Mouse (Mus musculus): ENCODE data around the gene Vmn2r76. TPM values are rescaled to one million over a fixed set of nuclear protein-coding genes. Genes with fewer than 3 reads are reported as not detected.
"Not testable (repeated sequence)": the region's sequence is repeated elsewhere in the genome, so short reads cannot be mapped to it uniquely, and the experiment has no call there.

Gene Vmn2r76
- polyA plus RNA-seq (2012; ENCODE audit: insufficient read depth, low replicate concordance): not detected in 2 replicates

GRCm38 (mm10) chr7:86246208-86246607 is at the start of gene Vmn2r76:
Gene Vmn2r76, minus strand, starts transcription at chr7:86246308.
- TF ChIP-seq GATA1 (IDR thresholded peaks at IDR 0.05; ENCODE audit: borderline replicate concordance, low read length) (no peak), FLI1 (IDR thresholded peaks at IDR 0.05; ENCODE audit: low read length) (no peak)
- Histone ChIP-seq H3K9me3 (no peaks in the 10 kb centered on the region), H3K27me3 (replicated peaks) (no peaks in the 10 kb centered on the region), H3K4me1 (no peaks in the 10 kb centered on the region), H3K4me3 (replicated peaks) (no peak within 1 kb of the TSS), H3K36me3 (replicated peaks; ENCODE audit: low read length) (no peaks in the 10 kb centered on the region)

- Histone ChIP-seq H3K36me3 (replicated peaks; ENCODE audit: low read length) (no peaks in the 10 kb centered on the region), H3K27me3 (replicated peaks) (no peaks in the 10 kb centered on the region), H3K4me1 (no peaks in the 10 kb centered on the region), H3K4me3 (replicated peaks) (no peak within 1 kb of the TSS), H3K9me3 (no peaks in the 10 kb centered on the region)
- TF ChIP-seq FLI1 (IDR thresholded peaks at IDR 0.05; ENCODE audit: low read length) (no peak), GATA1 (IDR thresholded peaks at IDR 0.05; ENCODE audit: borderline replicate concordance, low read length) (no peak)
These were observed 31.0 kb upstream of the Vmn2r76 start, which contains the start of gene Olfr310 for GRCm38 (mm10) chr7:86277072-86277471. Gene Olfr310, minus strand, starts transcription at chr7:86277172.

- TF ChIP-seq GATA1 (IDR thresholded peaks at IDR 0.05; ENCODE audit: borderline replicate concordance, low read length) (no peak), FLI1 (IDR thresholded peaks at IDR 0.05; ENCODE audit: low read length) (no peak)
- H3K9me3 ChIP-seq: no peaks in the 10 kb centered on the region
- H3K4me3 ChIP-seq (replicated peaks): no peak overlapping the region
- no peaks in the 10 kb centered on the region for H3K36me3 ChIP-seq (replicated peaks; ENCODE audit: low read length)
- H3K27me3 ChIP-seq (replicated peaks): no peaks in the 10 kb centered on the region
- H3K4me1 ChIP-seq: no peaks in the 10 kb centered on the region
These were observed 34.8 kb downstream of the Vmn2r76 start for GRCm38 (mm10) chr7:86211345-86211744.

GRCm38 (mm10) chr7:86171678-86172077 is 74.4 kb downstream of the Vmn2r76 start, which contains the start of gene Vmn2r75:
Gene Vmn2r75, minus strand, starts transcription at chr7:86171778.
- not testable (repeated sequence) for H3K4me1 ChIP-seq; H3K9me3 ChIP-seq; H3K27me3 ChIP-seq (replicated peaks); H3K36me3 ChIP-seq (replicated peaks; ENCODE audit: low read length); H3K4me3 ChIP-seq (replicated peaks)

Other genes starting within 250 kb of the Vmn2r76 start
- not detected in 2 replicates for gene Vmn2r75, start 74.5 kb downstream of the Vmn2r76 start, polyA plus RNA-seq (2012; ENCODE audit: insufficient read depth, low replicate concordance)
- gene Olfr310, start 30.9 kb upstream of the Vmn2r76 start, polyA plus RNA-seq (2012; ENCODE audit: insufficient read depth, low replicate concordance): not detected in 2 replicates
- not detected in 2 replicates for gene Olfr309, start 67.4 kb upstream of the Vmn2r76 start, polyA plus RNA-seq (2012; ENCODE audit: insufficient read depth, low replicate concordance)
- gene Olfr308, start 79.3 kb upstream of the Vmn2r76 start, polyA plus RNA-seq (2012; ENCODE audit: insufficient read depth, low replicate concordance): not detected in 2 replicates
- gene Olfr307, start 91.3 kb upstream of the Vmn2r76 start, polyA plus RNA-seq (2012; ENCODE audit: insufficient read depth, low replicate concordance): not detected in 2 replicates
- gene Olfr305, start 120.6 kb upstream of the Vmn2r76 start, polyA plus RNA-seq (2012; ENCODE audit: insufficient read depth, low replicate concordance): 0.47 TPM in 1 of 2 replicates, not detected in the other
- not detected in 2 replicates for gene Olfr304, start 140.3 kb upstream of the Vmn2r76 start, polyA plus RNA-seq (2012; ENCODE audit: insufficient read depth, low replicate concordance)
- not detected in 2 replicates for gene Olfr303, start 151.5 kb upstream of the Vmn2r76 start, polyA plus RNA-seq (2012; ENCODE audit: insufficient read depth, low replicate concordance)
- gene Olfr301, start 157.5 kb upstream of the Vmn2r76 start, polyA plus RNA-seq (2012; ENCODE audit: insufficient read depth, low replicate concordance): not detected in 2 replicates
- gene Olfr299, start 213.6 kb upstream of the Vmn2r76 start, polyA plus RNA-seq (2012; ENCODE audit: insufficient read depth, low replicate concordance): not detected in 2 replicates
- not detected in 2 replicates for gene Olfr298, start 246.2 kb upstream of the Vmn2r76 start, polyA plus RNA-seq (2012; ENCODE audit: insufficient read depth, low replicate concordance)

Data from megakaryocyte, embryonic 14.5 days (primary cell).